ENCODE assay signal across 10 mouse cellular contexts in genomic region chr19:41613325-41614087, GRCm38 (mm10). TPM values are rescaled to one million over a fixed set of nuclear protein-coding genes. Genes with fewer than 3 reads are reported as not detected.
DNase-seq lines count a peak whose midpoint lies in the region; ATAC-seq and TF ChIP-seq lines count a peak whose summit lies in the region.
"Had no signal": no experiment of that assay in that cellular context is flagged by ENCODE, and none has a peak within 500 bp of the region (broad histone marks: within the 10 kb centered on the region; RNA-seq: fewer than 3 reads in every experiment).

No protein-coding gene starts in this region.

- H3K9ac ChIP-seq in forebrain, embryonic 15.5 days (replicated peaks) = no peak overlapping the region
- no peak overlapping the region for H3K9ac ChIP-seq in limb, embryonic 13.5 days
- no peak overlapping the region for H3K9ac ChIP-seq in neural tube, embryonic 15.5 days (replicated peaks)

- H3K27me3 ChIP-seq in forebrain, embryonic 15.5 days = no peaks in the 10 kb centered on the region
- peaks cover 22% of the 10 kb centered on the region for H3K27me3 ChIP-seq in limb, embryonic 13.5 days
- no peaks in the 10 kb centered on the region for H3K27me3 ChIP-seq in neural tube, embryonic 15.5 days (replicated peaks)

- TF ChIP-seq CTCF in gastrocnemius, adult 2 months (IDR thresholded peaks at IDR 0.05) = no peak

- peak; percentile 65 for ATAC-seq in forebrain, embryonic 15.5 days (replicated peaks)
- peak; percentile 30; the same call in 1 of the 2 replicates for ATAC-seq in limb, embryonic 13.5 days (ENCODE audit: low FRiP score, low read depth)
- ATAC-seq in neural tube, embryonic 15.5 days (ENCODE audit: low FRiP score) = peak; percentile 62; the same call in 1 of the 2 replicates

- WGBS in forebrain, embryonic 15.5 days = 16% methylated on average over 16 of the region's 16 CpGs
- 15% methylated on average over 16 of the region's 16 CpGs for WGBS in limb, embryonic 13.5 days
- 19% methylated on average over 16 of the region's 16 CpGs for WGBS in neural tube, embryonic 15.5 days

- H3K27ac ChIP-seq in gastrocnemius, adult 2 months = peak overlapping the region; percentile 38; the same call in 1 of the 2 replicates
- peak overlapping the region; percentile 74 for H3K27ac ChIP-seq in forebrain, embryonic 15.5 days (replicated peaks)
- no peak overlapping the region for H3K27ac ChIP-seq in limb, embryonic 13.5 days
- peak overlapping the region; percentile 75 for H3K27ac ChIP-seq in neural tube, embryonic 15.5 days (replicated peaks)

- no peaks in the 10 kb centered on the region for H3K9me3 ChIP-seq in forebrain, embryonic 15.5 days
- H3K9me3 ChIP-seq in limb, embryonic 13.5 days = no peaks in the 10 kb centered on the region
- no peaks in the 10 kb centered on the region for H3K9me3 ChIP-seq in neural tube, embryonic 15.5 days (replicated peaks)

- peak overlapping the region; percentile 13; the same call in 1 of the 2 replicates for H3K4me2 ChIP-seq in forebrain, embryonic 15.5 days (replicated peaks)
- H3K4me2 ChIP-seq in limb, embryonic 13.5 days (replicated peaks) = peak overlapping the region; percentile 35
- H3K4me2 ChIP-seq in neural tube, embryonic 15.5 days = peak overlapping the region; percentile 23; the same call in 1 of the 2 replicates

- 0 out of 2 replicates have a peak, but pooled peaks cover 6% of the 10 kb centered on the region for H3K36me3 ChIP-seq in forebrain, embryonic 15.5 days
- H3K36me3 ChIP-seq in limb, embryonic 13.5 days = no peaks in the 10 kb centered on the region
- H3K36me3 ChIP-seq in neural tube, embryonic 15.5 days = peaks cover 11% of the 10 kb centered on the region

- intact Hi-C loops in gastrocnemius, adult 2 months (cut with DNase I) = no loop called here
- intact Hi-C loops in left cerebral cortex, postnatal 36 days (cut with DNase I) = loop anchor here (10.0 kb wide), 1 partner anchor 299 kb away; no protein-coding TSS in a partner anchor

- no peak for DNase-seq in gastrocnemius, adult 2 months
- DNase-seq in gastrocnemius, adult 18-20 months (ENCODE audit: low spot score) = no peak
- no peak for DNase-seq in left cerebral cortex, postnatal 36 days (ENCODE audit: low spot score in 2 of 2)
- DNase-seq in layer of hippocampus, adult 11-12 months (ENCODE audit: low spot score) = no peak
- DNase-seq in ovary, adult 18-20 months (ENCODE audit: low spot score) = no peak
- DNase-seq: gastrocnemius, postnatal 36 days had no signal

- H3K4me3 ChIP-seq in gastrocnemius, adult 2 months = no peak overlapping the region
- no peak overlapping the region for H3K4me3 ChIP-seq in forebrain, embryonic 15.5 days
- H3K4me3 ChIP-seq in limb, embryonic 13.5 days = no peak overlapping the region
- H3K4me3 ChIP-seq in neural tube, embryonic 15.5 days (replicated peaks) = no peak overlapping the region
- H3K4me3 ChIP-seq: myocyte had no signal

- H3K4me1 ChIP-seq in forebrain, embryonic 15.5 days = peaks cover 45% of the 10 kb centered on the region
- H3K4me1 ChIP-seq in limb, embryonic 13.5 days = peaks cover 22% of the 10 kb centered on the region
- H3K4me1 ChIP-seq in neural tube, embryonic 15.5 days = peaks cover 57% of the 10 kb centered on the region

RNA-seq across cellular contexts. Expression of gene Gm340, which starts 31.3 kb away (rescaled TPM):
- 1 to 10 TPM; 6.3 TPM for total RNA-seq in gastrocnemius, adult 2 months (2021)
- 1 to 10 TPM; 4.3 to 5.6 TPM for total RNA-seq in gastrocnemius, adult 18-20 months (2021)
- polyA plus RNA-seq in forebrain, embryonic 15.5 days (2015; fragmentation: Nextera tagmentation; extraction: Ambion mirVana) = 2.9 and 3.1 TPM in 2 replicates
- 1.8 and 2.2 TPM in 2 replicates for polyA plus RNA-seq in limb, embryonic 13.5 days (2015; fragmentation: Nextera tagmentation; extraction: Ambion mirVana)
- polyA plus RNA-seq in neural tube, embryonic 15.5 days (2015; fragmentation: Nextera tagmentation; extraction: Ambion mirVana) = 1.8 TPM in 2 replicates
- total RNA-seq in left cerebral cortex, postnatal 36 days (2021) = 10 to 100 TPM; 12.2 to 15.2 TPM
